Mouse (Mus musculus) inflammation-experienced regulatory T-cells, adult 6 months (primary cell): ENCODE measurements around the gene Prkd2. TPM values are rescaled to one million over a fixed set of nuclear protein-coding genes. Genes with fewer than 3 reads are reported as not detected.

Source experiments
- ATAC-seq: one replicate; pipeline ENCODE4 v1.8.0; 2017
- polyA plus RNA-seq, 3 experiments: library from polyadenylated mRNA; unstranded; fragments of 100-300 nt; shearing (Covaris generic); gene quantifications; one replicate each; pipeline ENCODE4 v1.2.1; 2017

The Prkd2 gene
- polyA plus RNA-seq, 3 experiments from 2014 or later = 38.3 to 51.4 (median 47.1) TPM

GRCm38 (mm10) chr7:16895511-16895910 is 52.8 kb downstream of the Prkd2 start:
- ATAC-seq = no peak

GRCm38 (mm10) chr7:16900526-16900925 is 57.8 kb downstream of the Prkd2 start:
- no peak for ATAC-seq

DNA sequence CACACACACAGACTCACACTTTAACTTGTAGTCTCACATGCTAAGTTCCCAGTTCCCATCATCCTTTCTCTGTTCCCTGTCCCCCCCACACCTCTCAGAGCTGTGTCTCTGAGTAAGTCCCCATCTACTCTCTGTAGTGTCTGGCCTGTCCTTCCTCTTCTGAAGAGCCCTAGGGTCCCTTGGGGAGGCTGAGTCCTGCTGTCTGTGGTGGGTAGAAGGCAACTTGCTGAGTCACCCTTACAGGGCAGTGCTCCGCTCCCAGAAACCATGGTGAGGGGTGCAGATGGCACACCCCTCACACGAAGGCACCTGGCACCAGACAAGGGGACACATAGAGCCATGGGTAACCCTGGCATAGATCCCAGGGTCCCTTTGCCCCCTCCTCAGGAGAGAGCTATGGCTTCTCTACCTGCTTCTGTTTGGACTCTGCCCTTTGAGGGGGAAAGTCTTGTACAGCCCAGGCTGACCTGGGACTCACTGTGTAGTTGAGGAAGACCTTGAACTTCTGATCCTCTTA is 60.8 kb downstream of the Prkd2 start:
- ATAC-seq = no peak

DNA sequence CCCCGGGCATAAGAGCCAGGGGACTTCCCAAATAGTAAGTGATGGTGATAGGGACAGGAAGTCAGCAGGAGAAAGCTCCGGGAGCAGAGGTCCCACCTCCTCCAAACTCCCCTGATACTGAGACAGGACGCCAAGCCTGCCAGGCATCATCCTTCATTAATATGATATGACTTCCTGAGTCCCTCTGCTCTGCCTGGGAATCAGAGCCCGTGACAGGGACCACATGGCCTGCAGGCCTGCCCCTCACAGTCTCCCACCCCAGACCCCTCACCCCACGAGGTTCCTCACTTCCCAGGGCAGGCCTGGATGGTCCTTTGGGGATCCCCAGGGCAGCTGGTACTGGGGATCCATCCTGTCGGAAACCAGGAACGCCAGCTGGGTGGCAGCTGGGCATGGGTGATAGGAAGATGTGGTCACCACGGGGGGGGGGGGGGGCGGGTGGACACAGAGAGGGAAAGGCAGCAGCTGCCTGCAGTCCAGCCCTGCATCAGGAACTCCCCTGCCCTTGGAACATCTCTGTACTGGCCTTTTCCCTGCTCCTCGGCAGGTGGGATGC is 61.5 kb downstream of the Prkd2 start:
- no peak for ATAC-seq

- peak; percentile 26 for ATAC-seq
Observed at GRCm38 (mm10) chr7:16905491-16906021, 62.9 kb downstream of the Prkd2 start.

- ATAC-seq = peak; percentile 35
Observed at GRCm38 (mm10) chr7:16906281-16906680, 63.6 kb downstream of the Prkd2 start, which contains the start of gene Ptgir. Ptgir (plus strand) TSS chr7:16906490.

DNA sequence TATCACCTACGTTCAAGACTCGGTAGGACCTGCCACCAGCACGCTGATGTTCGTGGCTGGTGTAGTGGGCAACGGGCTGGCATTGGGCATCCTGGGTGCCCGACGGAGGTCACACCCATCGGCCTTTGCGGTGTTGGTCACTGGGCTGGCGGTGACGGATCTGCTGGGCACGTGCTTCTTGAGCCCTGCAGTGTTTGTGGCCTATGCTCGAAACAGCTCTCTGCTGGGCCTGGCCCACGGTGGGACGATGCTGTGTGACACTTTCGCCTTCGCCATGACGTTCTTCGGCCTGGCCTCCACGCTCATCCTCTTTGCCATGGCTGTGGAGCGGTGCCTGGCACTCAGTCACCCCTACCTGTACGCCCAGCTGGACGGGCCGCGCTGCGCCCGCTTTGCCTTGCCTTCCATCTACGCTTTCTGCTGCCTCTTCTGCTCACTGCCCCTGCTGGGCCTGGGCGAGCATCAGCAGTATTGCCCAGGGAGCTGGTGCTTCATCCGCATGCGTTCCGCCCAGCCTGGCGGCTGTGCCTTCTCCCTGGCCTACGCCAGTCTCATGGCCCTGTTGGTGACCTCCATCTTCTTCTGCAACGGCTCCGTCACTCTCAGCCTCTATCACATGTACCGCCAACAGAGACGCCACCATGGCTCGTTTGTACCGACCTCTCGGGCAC is 64.3 kb downstream of the Prkd2 start:
- ATAC-seq = no peak

GRCm38 (mm10) chr7:16907842-16908241 is 65.1 kb downstream of the Prkd2 start:
- peak; percentile 55 for ATAC-seq

GRCm38 (mm10) chr7:16908367-16908766 is 65.7 kb downstream of the Prkd2 start:
- peak; percentile 49 for ATAC-seq

DNA sequence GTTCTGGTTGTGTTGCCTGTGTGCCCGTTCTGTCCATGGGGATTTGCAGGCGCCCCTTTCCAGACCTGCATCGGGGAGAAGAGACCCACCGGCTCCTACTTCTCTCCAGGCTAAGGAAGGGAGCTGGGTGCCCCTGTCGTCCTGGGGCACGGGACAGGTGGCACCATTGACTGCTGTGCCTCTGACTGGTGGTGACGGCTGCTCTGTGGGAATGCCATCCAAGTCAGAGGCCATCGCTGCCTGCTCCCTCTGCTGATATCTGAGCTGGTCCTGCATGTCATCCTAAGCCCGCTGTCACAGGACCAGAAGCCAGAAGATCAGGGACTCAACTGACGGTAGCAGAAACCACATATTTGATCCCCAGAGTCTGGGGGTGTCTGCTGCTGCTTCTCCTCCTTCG is 66.2 kb downstream of the Prkd2 start:
- no peak for ATAC-seq

DNA sequence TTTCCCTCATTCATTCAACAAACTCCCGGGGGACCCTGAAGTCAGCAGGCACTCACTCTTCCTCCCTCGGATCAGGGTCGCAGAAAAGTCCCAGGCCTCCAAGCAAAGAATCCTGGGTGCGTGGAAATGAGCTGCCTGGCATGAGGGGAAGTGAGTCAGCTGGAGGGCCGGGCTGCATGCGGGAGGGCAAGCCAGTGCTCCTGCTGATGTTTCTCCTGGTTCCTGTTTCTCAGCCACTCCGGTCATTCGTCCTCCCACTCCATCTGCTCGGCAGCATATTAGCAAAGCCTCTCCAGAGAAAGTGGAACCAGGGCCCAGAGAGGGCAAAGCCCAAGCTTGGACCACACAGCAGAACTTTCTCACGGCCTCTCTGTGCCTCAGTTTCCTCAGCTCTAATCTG is 67.2 kb downstream of the Prkd2 start:
- ATAC-seq = no peak

DNA sequence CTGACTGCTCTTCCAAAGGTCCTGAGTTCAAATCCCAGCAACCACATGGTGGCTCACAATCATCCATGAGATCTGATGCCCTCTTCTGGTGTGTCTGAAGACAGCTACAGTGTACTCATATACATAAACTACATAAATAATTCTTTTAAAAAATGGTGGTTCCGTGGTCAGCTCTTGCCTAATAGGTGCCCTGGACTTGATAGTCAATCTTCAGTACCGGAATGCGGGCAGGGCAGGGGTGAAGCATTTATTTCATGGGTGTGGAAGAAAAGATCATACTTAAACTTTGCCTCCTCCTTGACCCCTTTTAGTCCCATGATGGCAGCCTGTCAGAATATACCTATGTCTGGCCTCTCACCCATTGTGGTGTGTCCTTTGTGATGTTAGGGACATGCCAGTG is 69.2 kb downstream of the Prkd2 start:
- ATAC-seq = no peak

DNA sequence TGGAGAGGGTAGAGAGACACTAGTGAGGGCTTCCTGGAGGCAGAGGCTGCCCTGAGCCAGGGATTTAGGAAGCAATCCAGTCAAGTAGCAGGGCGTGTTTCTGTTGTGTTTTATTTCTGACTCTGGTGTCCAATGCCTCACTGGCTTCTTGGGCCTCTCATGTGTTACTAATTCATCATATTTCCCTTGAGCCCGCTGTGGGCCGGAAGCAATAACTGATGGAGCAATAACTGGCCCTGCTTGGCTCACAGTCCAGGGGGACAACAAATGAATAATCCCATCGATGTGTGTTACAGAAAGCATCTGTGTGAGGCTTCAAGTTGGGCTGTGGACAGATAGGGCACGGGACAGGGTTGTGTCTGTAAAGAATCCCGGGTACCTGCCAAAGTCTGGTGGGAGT is 69.7 kb downstream of the Prkd2 start:
- no peak for ATAC-seq

DNA sequence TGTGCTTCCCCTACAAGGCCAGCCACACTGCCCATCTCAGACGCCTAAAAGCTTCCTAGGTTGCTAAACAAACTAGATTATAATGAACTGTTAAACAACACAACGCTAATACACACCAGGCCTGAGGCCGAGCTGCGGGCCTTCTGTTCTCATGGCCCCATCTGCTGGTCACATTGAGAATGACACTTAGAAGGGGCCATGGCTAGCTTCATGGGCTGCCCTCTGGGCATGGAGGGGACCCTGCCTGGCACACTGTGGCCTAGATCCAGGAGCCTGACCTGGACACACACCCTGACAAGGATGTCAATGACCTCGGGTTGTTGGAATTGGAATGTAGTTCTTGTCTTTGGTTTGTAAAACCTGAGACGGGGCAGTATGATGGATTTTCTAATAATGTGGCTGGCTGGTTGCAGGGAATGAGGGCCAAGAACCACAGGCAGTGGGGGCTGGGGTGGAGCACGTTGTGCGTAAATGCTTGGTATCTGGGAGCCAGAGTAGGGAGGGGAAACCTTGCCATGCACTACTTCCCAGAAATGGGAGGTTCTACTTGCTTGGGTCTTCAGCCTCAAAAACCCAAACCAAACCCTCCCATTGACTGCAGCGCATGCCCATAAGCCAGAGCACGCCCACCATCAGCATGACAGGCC is 71.2 kb downstream of the Prkd2 start:
- peak; percentile 96 for ATAC-seq

DNA sequence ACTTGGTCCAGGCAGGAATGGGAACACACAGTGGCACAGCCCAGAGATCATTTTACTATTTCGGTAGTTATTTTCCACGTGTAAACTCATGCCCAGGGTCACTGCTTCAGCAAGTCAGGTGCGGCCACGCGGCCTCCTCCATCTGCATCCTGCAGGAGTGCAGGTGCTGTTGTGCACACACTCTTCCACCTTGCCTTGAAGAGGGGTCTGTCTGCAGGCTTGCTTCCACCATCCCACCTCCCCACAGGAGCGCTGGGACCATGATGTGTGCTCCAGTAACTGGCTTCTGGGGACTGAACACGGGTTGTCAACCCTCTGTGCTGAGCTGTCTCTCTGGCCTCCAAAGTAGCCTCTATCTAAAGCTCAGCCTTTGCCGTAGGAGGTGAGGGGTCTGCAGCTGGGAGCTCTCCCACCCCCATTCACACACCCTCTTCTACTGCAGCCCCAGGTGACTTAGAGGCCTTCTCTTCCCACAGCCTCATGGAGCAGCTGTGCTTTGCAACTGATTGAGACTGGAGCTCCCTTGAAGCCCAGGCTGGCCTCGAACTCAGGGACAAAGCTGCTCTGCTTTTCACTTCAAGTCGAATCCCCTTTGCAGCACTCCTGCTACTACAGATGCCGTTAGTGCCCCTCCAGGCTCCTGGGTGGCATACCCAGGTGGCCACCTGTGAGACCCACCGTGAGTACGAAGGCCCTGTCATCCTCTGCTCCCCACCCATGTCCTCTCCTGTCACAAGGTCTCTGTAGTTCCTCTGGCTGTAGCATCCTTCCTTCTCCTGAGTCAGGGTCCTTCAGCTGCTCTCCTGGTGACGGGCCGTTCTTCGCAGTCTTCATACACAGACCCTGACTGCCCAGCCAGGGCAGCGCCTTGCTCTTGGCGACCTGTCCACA is 72.0 kb downstream of the Prkd2 start:
- ATAC-seq = no peak

DNA sequence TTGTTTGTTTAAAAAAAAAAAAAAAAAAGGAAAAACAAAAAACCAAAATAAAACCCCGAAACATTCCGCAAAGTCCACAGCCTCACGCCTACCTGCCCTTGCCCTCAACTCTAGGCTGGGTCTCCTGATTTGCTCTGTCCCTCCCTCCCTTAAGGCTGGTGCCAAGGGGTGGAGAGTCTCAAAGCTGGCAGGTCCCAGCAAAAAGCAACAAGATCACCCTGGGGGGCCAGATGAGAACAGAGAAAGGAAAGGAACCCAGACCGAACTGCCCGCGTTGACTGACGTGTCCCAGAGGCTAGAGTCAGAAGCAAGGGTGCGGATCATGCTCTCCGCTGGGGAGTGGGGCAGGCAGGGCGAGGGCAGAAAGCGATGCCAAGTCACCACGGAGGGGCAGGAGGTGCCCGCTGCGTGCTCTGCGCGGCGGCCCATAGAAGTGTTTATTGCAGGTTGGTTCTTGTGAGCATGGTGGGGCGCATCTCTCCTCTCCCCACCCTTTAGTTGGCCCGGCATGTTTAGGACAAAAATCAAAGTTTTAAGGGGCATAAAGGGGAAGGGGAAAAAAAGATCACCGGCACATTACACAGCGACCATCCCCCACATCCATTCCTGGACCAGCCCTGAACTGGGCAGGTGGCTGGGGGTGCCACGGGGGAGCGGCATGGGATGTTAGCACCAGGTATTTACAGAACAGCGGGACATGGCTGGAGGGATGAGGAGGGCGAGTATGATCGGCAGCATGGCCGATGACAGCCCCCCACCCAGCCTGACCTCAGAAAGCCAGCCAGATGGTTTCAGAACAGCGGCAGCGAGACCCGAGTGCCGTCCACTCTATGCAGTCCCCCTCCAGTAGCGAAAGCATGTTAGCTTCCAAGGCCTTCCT is 73.0 kb downstream of the Prkd2 start:
- no peak for ATAC-seq

- ATAC-seq = no peak
Observed at GRCm38 (mm10) chr7:16916342-16917265, 73.9 kb downstream of the Prkd2 start.

DNA sequence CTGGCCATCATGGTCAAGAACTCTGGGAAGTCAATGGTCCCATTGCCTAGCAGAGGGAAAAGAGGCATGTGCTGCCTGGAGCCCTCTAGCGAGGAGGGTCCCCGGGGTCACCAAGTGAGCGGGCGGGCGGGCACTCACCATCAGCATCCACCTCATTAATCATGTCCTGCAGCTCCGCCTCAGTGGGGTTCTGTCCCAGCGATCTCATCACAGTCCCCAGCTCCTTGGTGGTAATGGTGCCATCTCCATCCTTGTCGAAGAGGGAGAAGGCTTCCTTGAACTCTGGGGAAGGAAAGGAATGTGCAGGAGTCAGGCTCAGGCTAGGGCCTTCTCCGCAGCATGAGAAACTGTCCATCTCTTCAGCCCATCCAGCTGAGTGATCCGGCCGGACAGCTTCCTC is 74.7 kb downstream of the Prkd2 start:
- no peak for ATAC-seq

- ATAC-seq = no peak
Observed at GRCm38 (mm10) chr7:16918014-16918413, 75.3 kb downstream of the Prkd2 start.

GRCm38 (mm10) chr7:16918670-16919069 is 76.0 kb downstream of the Prkd2 start:
- no peak for ATAC-seq
